Mouse (Mus musculus) stomach, postnatal 0 days (tissue): ENCODE data around the gene Gm10277.

Experiments
- CTCF ChIP-seq: IDR thresholded peaks from 2 replicates; pipeline ENCODE4 v1.5.1; 2016; ENCODE audit warnings: antibody characterized with exemption, low read depth, mild to moderate bottlenecking, moderate library complexity
- EP300 ChIP-seq: optimal IDR thresholded peaks from 2 replicates; pipeline ENCODE3; 2016; ENCODE audit warnings: antibody characterized with exemption

DNA sequence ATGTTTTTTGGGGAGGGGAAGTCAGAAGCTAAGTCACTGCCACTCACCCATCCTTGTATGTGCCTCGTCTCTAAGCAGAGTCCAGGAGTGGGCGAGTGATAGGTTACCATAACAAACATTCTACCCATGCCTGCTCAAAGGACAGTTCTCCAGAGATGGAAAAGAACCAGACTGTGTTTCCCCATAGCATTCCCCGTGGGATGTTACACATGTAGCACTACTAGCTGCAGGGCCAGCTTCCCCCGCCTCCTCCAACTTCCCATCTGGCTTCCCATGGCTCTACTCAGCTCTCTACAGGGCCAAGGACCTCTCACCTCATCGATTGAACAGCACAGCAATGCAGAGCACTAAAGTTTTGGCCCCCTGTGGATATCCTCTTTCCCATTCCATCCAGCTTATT, 7.7 kb upstream of the Gm10277 start:
- TF ChIP-seq EP300 (no peak), CTCF (no peak)
